Mouse (Mus musculus): ENCODE measurements around the gene Asic2.

The Asic2 gene

DNA sequence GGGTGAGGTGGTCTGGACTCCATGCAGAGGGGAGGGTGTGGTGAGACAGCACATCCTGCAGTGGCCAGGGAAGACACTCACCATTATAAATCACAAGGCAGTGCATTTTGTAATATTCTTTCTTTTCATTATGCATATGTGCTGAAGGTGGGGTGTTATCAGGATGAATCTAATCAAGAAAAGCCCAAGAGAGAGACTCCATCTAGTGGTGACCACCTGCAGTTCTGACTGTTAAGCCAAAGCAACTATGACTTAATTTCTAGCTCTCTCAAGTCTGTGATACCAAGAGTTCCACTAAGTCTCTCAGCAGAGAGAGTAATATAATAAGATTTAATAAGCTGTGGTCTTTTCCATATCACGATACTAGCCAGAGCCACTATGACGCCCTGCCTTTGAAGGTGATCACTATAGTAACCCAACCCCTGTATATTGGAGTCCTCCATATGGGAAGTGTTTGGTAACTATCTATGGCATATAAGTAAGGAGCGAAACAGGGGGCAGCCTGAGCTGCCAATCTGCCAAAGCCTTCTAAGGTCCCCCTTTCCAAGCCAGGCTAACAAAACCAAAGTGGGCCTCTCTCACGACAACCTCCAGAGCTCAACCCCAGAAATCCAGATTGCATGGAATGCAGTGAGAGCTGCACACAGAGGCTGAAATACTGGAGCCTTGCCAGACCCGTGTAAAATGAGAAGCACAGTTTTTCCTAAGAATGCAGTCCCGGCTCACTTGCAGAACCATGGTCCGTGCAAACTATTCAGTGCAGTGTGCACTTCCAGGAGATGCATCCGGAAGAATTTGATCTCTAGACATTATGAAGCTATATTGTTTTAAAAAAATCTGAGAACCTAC, 459.6 kb downstream of the Asic2 start:
- DNase-seq: no peak

DNA sequence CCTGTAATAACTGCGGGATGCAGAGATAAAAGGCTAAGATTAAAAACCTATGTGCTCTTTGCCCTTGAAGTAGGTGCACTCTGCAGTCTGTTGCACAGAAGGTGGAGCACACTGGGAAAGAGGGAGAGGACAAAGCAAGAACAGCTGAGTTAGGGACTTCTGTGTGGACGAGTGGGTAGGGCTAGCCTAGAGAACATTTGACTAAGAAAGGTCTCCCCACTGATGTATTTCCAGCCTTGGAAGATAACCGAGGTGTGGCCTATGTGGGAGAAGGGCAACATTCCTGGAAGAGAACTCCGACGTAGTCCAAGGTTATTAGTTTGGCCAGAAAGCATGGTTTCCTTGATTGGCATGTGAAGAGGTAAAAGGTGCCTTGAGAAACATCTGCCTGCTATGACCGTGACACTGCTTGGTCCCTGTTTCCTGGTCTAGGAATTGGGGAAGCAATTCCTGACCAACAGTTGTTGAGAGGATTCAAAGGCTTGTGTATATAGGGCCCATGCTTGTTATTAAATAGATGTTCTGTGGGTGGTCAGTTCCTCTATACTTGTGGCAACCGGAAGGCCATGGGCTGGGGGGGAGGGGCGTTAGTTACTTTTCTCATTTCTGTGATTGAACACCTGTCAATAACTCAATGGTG, 463.3 kb downstream of the Asic2 start:
- no peak for DNase-seq

DNA sequence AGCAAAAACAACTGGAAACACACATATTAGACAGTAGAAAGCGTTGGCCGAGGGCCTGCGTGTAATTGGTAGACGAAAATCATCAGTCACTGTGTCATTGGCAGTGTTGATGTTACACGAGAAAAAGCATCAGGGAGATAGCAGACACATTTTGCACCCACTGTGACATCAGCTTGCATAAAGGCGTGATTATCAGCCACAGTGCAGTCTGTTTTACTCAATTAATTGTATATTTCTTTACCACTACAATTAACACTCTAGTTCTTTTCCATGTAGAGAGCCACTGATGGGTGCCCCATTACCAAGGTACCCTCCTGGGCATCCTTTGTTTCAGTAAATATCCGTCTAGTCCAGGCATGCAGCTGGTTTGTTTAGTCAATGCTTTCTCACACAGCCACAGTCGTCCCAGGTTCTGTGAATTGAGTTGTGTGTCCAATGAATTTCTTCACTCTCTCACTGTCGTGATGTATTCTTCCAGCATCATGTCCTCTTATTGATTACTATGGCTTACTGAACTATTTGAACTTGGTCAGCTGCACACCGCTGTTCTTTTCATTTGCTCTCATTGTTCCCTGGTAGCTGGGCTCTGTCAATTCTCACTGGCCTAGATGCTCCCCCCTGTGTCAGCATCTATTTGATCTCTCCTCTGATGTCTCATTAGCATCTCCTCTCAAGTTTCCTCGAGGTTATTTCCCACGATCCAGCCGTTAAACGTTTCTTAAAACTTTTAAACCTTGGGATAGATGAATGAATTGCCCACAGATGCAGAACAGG, 466.6 kb downstream of the Asic2 start:
- DNase-seq: no peak

DNA sequence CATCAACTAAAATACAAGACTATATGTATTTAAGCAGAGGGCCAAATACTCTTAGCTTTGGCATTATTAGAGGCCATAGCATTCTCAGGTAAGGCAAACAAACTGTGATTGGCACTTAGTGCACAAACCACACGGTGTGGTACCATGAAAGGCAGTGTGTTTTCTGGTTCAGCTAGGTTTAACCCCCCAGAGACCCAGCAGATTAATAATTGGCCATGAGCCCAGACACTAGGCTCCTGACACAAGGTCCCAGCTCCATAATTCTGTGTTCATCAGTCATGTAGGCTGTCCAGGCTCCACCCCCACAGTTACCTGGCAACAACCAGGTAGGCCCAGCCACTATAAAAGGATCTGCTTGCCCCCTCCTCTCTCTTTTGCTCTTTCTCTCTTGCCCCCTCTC, 469.3 kb downstream of the Asic2 start:
- DNase-seq: no peak

DNA sequence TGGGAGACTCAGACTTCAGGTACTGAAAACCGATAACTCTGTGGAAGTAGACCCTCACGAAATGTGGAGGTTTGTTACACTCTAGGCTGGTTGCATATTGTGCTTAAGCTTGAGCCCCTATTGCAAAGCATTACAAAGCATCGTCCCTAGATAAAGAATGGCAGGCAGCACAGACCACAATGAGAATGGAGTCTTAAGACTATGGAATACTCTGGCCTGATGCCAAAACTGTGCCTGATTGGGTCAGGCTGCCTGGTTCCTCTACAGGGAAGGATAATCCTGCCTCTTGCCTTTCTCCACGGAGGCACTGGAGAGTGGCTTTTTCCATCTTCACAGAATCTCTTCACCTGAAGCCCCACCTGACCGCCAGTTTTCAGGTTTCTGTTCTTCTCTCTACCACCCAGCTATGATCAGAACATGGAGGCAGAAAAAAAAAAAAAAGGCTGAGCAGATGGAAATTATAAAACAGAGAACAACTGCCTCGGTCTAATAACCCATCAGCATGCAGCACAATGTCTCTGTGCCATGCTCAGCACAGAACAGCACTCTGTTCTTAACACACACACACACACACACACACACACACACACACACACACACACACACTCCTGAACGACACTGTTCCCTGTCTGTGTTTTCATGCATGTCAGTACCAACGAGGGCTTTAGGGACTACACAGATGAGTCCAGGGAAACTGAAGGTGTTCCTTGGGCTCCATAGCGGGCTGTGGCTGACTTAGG, 470.4 kb downstream of the Asic2 start:
- DNase-seq: no peak

DNA sequence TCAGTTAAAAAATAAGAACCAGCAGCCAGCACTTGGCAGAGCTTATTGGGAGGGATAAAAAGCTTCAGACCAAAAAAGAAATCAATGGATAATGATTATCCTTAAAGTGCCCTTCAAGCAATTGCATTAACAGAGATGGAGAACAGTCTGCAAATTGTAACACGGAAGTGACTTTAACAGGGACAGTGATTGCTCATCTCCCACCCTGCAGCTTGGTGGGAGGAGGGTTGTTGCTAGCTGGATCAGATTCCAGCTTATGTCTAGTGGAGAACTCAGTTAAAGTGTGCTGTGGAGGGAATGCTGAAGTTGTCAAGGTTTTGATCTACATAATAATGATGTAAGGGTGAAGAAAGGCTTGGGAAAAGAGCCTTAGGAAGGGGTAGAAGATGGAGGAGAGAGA, 471.8 kb downstream of the Asic2 start:
- no peak for DNase-seq

DNA sequence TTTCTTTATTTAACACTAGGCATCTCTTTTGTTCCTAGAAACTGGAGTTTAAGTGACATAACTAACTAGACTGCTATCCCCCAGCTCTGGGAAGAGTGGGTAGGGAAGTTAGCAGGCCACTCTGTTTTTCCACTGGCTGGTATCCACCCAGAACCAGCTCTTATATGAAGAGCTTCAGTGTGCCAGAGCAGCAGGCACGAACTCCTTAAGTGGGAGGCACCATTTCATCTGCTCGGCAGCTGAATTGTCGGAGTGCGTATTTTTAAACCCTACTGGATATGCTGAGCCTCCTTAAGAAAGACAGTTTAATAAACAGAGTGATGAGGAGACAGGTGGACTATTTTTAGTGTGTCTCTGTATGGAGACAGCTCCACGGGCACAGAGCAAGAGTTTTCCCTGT, 475.9 kb downstream of the Asic2 start:
- DNase-seq: no peak

DNA sequence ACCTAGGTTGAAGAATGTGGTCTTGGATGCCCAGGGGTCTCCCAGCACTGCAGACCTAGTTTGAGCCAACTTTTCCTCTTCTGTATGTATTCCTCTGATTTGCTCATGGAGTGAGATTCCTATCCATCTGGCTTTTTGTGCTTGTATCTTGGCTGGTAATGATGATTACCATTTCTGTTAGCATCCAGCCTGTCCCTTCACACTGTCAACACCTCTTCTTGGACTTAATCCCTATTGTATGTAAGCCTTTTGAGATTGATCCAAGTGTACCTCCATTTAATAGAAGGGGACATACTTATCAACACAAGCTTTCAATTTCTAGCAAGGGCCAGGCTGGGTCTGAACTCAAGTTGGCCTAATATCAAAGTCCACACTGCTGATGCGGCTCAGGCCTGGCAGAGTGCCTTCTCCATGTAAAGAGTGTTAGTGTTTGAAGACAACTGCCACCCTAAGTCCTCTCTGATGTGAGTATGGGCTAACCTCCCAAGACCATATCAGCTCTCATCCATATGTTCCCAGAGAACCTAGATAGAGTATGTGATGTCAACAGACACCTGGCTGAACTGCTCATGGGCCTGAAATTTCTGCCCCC, 479.0 kb downstream of the Asic2 start:
- no peak for DNase-seq

DNA sequence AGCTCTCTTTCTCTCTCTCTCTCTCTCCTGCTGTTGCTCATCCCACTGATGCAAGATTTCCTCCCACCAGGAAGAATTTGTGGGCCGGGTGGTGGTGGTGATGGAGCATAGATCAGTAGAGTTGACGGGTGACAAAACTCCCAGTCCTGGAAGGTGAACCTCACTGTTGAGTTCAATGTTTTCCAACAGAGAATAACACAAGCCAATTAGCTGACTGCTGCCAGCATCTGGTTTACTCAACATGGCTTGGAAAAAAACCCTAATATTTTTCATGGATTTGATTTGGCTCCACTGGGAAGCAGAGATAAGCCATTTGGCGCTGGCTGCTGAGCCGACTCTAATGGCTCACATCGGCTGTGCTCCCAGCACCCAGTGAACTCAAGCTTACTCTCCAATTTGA, 479.6 kb downstream of the Asic2 start:
- DNase-seq: no peak

DNA sequence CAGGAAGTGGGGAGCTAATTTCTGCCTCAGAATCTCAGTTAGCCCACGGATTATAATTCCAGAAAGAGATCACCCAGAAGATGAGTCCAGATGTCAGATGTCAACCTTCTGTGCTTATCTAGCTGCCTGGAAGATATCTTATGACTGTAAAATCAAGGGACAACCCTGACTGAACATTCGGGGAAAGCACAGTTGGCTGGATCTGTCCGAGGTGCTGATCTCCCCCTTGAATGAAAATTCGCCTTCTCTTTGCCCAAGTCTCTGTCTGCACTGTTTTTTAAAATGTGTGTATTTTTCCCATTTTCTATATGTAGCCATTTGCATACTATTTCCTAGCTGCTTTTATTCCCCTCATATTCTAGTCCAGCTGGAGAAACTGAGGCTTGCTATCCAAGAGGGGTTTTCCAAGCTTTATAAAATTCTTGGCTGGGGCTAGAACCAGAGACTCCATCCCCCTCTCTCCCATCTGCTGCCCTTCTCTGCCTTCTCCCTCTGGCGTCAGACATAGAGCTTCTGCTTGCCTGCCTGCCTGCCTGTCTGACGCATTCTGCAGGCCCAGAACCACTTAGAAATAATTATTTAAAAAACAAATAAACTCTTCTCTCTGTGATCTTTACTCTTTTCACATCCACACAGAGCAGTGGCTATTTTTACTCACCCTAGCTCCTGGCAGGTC, 481.9 kb downstream of the Asic2 start:
- DNase-seq: no peak

DNA sequence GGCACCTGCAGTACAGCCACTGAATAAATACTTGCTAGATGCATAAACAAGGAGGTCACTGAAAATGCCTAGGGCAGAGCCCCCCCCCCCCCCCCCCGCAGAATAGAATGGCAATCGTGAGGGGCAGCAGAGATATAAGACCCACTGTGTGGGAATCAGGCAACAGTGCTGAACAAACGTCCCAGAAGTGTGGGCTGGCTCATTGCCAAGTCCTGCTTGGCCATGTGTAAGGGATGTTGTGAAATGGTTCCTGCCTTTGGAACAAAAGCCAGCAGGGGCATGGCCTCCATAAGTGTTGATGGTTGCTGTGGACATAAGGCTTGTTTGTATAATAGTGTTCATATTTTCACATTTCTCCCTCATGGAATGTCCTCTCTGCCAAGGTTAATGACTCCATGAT, 487.1 kb downstream of the Asic2 start:
- no peak for DNase-seq

DNA sequence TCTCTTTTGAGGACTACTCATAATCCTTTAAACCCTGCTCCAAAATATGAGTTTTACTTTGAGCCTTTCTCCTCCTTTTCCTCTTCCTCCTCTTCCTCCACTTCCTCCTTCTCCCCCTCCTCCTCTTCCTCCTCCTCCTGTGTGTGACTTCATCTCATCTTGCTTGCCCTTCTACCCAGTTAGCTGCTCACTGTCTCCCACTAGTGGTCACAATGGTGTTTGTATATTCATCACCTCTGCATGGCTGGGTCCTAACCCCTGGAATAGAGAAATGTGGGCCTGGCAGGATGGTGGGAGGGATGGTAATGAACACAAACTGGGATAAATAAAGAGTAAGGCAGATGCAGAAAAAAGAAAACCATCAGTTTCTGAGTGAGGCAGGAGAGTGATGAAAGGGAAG, 492.0 kb downstream of the Asic2 start:
- DNase-seq: no peak

DNA sequence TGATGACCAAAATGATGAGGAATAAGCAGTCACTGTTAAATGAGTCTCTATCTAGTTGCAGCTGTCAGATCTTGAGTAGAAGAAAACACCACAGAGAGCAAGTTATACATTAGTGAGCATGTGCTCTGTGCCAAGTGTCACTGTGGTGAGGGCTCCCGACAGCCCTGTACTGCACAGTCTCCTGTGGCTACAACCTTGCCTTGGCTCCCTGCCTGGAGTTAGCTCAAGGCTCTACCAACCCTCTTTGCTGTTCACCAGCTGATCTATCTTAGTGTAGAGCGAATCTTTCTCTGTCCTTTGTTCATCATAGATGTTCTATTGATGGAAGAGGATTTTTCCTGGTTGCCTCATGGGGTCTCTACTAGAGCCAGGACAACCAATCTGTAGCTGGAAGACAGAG, 494.1 kb downstream of the Asic2 start:
- no peak for DNase-seq

DNA sequence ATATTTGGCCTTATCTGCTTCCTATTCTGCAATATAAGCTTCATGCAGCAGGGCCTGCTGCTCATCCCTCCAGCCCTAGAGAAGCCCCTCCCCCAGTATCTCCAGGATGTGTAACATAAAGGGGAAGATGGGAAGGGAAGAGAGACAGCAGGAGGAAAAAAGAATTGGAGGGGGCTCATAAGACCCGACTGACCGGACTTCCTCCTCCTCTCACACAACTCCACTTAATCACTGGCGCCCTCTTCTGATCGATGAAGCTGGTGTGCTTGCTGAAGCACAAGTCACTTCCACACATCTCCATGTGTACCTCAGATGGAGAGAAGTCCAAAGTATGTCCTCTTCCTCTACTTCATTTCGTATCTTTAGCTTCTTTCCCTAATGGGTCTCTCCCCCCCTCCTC, 506.1 kb downstream of the Asic2 start:
- DNase-seq: no peak

DNA sequence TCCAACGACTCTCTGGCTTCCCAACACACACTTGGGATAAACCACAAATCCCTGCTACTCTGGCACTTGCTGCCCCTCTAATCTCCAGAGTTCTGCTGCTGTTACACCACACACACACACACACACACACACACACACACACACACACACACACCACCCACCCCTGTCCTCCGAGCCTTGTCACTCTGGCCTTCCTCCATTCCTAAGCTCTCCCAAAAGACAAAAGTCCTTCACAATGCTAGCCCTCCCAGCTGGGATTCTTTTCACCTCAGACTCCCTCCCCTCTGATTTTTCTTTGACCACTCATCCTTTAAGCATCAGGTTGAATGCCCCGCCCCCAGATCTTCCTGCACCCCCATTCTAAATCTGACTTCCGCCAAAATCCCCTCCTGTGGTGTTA, 506.5 kb downstream of the Asic2 start:
- no peak for DNase-seq

DNA sequence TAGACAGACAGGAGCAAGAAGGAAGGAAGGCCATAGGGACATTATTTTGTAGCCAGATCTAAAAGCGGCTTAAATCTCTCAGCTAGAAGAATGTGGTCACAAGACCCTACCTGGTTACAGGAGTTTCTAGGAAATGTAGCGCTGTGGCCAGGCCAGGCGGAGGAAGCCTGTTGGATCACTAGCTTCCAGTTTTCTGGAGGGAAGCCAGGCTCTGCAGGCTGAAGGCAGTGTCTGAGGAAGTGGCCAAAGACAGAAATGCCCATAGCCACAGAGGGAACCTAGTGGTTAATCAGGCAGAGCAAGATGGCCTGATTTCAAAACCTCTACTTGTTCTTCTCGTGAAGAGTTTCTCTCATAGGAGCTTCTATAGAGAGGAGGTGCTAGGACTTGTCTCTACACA, 513.3 kb downstream of the Asic2 start:
- no peak for DNase-seq

DNA sequence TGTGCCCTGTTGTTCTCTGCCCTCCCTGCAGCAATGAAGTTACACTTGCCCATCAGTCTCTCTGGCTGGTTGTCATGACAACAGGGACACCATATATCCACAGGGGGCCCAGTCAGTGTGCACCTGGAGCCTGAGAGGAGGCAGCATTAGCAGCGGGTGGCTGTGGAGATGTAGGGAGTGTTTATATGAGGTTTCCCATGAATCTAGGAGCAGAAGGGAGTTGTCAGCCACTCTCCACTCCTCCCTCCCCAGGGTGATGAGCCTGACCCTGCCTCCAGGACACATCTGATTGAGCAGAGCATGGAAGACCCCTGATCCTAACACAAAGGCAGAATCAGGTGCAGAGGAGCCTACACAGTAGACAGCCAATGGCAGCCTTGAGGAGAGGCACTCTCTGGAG, 514.1 kb downstream of the Asic2 start:
- DNase-seq: no peak

DNA sequence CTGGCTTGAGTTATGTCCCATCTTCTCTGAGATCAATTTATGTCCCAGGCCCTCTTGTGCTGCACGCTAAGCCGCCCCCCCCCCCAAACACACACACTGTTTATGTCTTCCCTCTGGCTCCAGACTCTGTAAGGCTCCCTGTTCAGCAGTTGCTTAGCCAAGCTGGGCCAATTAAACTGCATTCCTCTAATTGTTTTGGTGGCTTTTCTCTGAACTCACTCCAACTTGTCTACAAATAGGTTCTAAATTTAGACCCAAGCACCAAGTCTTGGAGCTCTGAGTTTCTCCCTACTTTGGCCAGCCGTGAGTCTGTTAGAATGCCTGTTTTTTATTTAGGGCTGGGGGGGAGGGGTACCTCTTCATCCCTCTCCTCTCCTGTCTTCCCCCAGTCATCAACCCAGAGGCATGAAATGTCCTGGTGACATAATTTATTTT, 519.0 kb downstream of the Asic2 start:
- DNase-seq: no peak

DNA sequence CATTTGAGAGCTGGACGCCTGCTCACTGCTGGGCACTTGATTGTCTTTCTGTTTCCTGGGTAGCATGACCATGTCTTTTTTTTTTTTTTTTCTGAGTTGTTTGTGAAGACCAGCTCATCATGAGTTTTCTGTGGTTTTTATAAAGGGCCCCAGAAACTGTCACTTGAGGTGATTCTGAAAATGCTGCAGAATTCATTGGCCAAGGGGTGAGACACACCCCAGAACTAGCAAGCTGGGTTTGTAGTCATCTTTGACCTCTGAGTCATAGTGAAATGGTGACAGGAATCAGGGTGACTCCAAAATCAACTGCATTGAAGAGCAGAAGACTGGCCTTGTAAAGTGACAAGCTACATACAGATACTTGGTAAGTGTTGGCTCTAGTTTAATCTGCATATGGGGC, 521.9 kb downstream of the Asic2 start:
- no peak for DNase-seq

DNA sequence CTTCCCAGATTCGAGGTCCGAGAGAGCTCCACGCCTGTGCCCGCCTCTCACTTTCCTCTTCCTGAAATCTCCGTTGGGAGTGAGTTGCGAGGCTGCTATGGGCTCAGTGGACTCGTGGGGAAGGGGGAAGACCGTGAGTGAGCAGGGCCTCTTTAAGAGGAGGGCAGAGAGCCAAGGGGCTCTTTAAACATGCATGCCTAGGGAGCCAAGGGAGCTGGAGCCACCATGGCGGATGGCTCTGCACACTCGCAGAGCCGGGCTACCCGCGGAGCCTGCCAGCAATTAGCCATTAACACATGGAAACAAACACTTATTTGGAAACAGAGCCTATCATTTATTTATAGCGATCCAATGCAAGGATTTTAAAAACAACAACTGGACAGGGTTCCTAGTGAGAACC, 541.4 kb downstream of the Asic2 start:
- DNase-seq: no peak

DNA sequence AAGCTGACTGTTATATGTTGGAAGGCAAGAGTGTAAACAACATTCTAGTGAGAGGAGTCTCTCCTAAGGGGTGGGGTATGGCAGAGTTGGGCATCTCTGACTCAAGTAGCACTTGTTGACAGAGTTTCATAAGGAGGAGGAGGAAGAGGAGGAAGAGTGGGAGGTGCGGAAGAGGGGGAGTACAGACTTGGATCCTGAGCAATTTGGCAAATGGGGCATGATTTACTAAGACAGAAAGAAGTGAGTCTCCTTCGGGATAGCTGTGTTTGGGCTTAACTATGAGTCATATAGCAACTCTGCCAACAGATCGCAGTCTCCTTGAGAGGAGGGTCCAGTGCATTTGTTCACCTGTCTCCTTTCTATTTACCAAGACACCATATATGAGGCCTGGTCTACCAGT, 549.1 kb downstream of the Asic2 start:
- no peak for DNase-seq

DNA sequence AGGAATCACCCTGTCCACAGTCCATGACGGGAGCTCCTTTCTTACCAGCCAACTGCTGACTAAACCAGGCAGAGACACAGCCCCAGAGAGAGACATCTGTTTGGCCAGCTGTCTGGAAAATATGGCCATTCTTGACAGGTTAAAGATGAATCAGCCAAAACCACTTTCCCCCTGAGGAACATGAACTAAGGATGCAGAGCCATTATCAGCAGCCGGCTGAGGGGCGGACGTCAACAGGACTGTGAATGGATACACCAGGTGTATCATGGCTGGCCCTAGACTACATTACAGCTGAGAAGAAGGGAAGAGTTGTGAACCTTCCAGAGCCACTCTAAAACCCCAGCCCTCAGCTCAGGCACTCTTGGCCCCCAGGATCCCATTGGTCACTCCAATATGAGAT, 550.2 kb downstream of the Asic2 start:
- DNase-seq: no peak
